In the genomic region with DNA sequence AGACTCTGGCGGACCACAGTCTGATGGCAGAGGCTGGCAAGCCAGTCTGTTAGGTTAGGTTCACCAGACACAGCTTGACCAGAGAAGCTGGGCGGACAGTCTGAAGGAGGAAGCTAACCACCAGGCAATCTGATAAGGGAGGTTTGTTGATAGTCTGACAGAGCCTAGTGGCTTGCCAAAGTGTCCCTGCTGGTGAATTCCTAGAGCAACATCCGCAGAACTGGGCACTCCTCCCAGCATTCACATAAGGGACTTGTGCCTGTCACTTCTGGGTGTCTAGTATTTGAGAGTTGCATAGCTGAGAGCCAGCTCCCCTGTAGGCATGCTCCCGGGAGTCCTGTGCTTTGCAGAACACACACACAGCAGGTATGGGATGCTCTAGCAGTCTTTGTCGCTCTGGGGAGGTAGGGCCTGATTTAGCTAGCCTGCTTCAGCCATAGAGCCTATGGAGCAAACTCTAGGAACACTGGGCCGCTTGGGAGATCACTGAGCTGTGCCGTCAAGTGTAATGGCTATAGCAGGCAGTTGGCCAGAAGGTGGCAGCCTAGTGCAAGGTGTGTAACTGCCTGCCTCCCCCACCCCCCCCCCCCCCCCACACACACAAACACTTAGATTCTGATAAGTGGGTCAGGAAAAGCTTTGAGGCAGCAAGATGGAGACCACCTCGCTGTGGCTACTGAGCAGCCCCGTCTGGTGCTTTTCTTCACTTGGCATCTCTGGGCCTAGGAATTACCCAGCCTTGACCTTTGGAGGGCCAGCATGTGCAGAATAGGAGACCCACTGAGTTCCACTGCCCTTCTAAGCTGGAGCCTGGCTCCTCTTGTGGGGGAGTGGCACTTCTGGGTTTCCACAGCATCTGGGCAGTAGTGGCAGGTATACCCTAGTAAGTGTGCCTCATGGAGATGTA, we compare ENCODE assay signal across 9 mouse cellular contexts. TPM values are rescaled to one million over a fixed set of nuclear protein-coding genes. Genes with fewer than 3 reads are reported as not detected.
A peak's percentile ranks its signal among the peaks of the same experiment; 100 is the strongest.
DNase-seq lines count a peak whose midpoint lies in the region; ATAC-seq and TF ChIP-seq lines count a peak whose summit lies in the region.
"Had no signal": no experiment of that assay in that cellular context is flagged by ENCODE, and none has a peak within 500 bp of the region (broad histone marks: within the 10 kb centered on the region; RNA-seq: fewer than 3 reads in every experiment).

No protein-coding gene starts in this region.

- H3K27ac ChIP-seq in gastrocnemius, adult 2 months, result 0 out of 2 replicates have a peak overlapping the region, but pooled peaks have one; percentile 38
- no peak overlapping the region for H3K27ac ChIP-seq in hindbrain, embryonic 12.5 days

- no peak overlapping the region for H3K4me2 ChIP-seq in hindbrain, embryonic 12.5 days (replicated peaks)

- no peak overlapping the region for H3K9ac ChIP-seq in hindbrain, embryonic 12.5 days

- 52% methylated on average over 9 of the region's 9 CpGs for WGBS in hindbrain, embryonic 12.5 days

- no peaks in the 10 kb centered on the region for H3K9me3 ChIP-seq in hindbrain, embryonic 12.5 days (replicated peaks)

- intact Hi-C loops in gastrocnemius, adult 2 months (cut with DNase I), result loop anchor here (1.0 to 10.0 kb wide), 2 partner anchors 29 to 83 kb away; no protein-coding TSS in a partner anchor
- intact Hi-C loops in gastrocnemius, postnatal 14 days (cut with DNase I; ENCODE audit: low total_unique reads), result no loop called here
- intact Hi-C loops in left cerebral cortex, postnatal 25 days (cut with DNase I), result loop anchor here (5.0 to 10.0 kb wide), 2 partner anchors 223 to 396 kb away; no protein-coding TSS in a partner anchor

- TF ChIP-seq CTCF in gastrocnemius, adult 2 months (IDR thresholded peaks at IDR 0.05), result peak; percentile 64

- H3K36me3 ChIP-seq in hindbrain, embryonic 12.5 days, result no peaks in the 10 kb centered on the region

- ATAC-seq in hindbrain, embryonic 12.5 days (ENCODE audit: low FRiP score), result no peak

- peak; percentile 75 for DNase-seq in gastrocnemius, adult 2 months
- no peak for DNase-seq in gastrocnemius, adult 8-10 months (ENCODE audit: low spot score in 2 of 2)
- peak; percentile 58 for DNase-seq in urinary bladder, postnatal 25 days (ENCODE audit: low spot score)
- DNase-seq in urinary bladder, postnatal 10 days (ENCODE audit: low spot score), result no peak
- DNase-seq in gastrocnemius, postnatal 14 days, result peak; percentile 59
- peak; percentile 47 to 57 for DNase-seq in left cerebral cortex, postnatal 25 days (ENCODE audit: low spot score in 2 of 2)
- DNase-seq in retina, postnatal 7 days (ENCODE audit: low read depth, low spot score), result peak; percentile 49

- H3K4me3 ChIP-seq in gastrocnemius, adult 2 months, result no peak overlapping the region
- no peak overlapping the region for H3K4me3 ChIP-seq in hindbrain, embryonic 12.5 days

- H3K4me1 ChIP-seq in hindbrain, embryonic 12.5 days, result peaks cover 11% of the 10 kb centered on the region; the same call in 1 of the 2 replicates

- H3K27me3 ChIP-seq in hindbrain, embryonic 12.5 days, result 0 out of 2 replicates have a peak, but pooled peaks cover 2% of the 10 kb centered on the region

RNA-seq across cellular contexts. Expression of a gene that starts 2.2 kb away (rescaled TPM):
- total RNA-seq in gastrocnemius, adult 2 months (2021), result 1 to 10 TPM; 3.0 to 4.3 TPM
- total RNA-seq in gastrocnemius, adult 8-10 months (2022), result 1 to 10 TPM; 1.1 to 3.5 (median 2.3) TPM
- total RNA-seq in gastrocnemius, postnatal 14 days (2021), result 1 to 10 TPM; 7.3 to 8.5 TPM
- total RNA-seq in left cerebral cortex, postnatal 25 days (2021), result 10 to 100 TPM; 11.6 to 13.2 TPM
- 17.9 and 19.4 TPM in 2 replicates for polyA plus RNA-seq in hindbrain, embryonic 12.5 days (2016; fragmentation: Nextera tagmentation; extraction: Ambion mirVana)

RNA-seq across cellular contexts. Expression of a gene that starts 48.2 kb away (rescaled TPM):
- under 1 TPM in 1 of 2 experiments, not detected in 1; 0.25 TPM for total RNA-seq in gastrocnemius, adult 2 months (2021)
- total RNA-seq in gastrocnemius, adult 8-10 months (2022), result under 1 TPM in 2 of 4 experiments, not detected in 2; 0.31 to 0.32 TPM
- total RNA-seq in gastrocnemius, postnatal 14 days (2021), result under 1 TPM in 1 of 2 experiments, not detected in 1; 0.29 TPM
- under 1 TPM in 1 of 2 experiments, not detected in 1; 0.23 TPM for total RNA-seq in left cerebral cortex, postnatal 25 days (2021)
- 2.5 and 2.9 TPM in 2 replicates for polyA plus RNA-seq in hindbrain, embryonic 12.5 days (2016; fragmentation: Nextera tagmentation; extraction: Ambion mirVana)
- total RNA-seq: hematopoietic stem cell, adult 5-6 weeks had no signal

Comparison
In these comparisons a context has a peak if more than half of its experiments do, and no peak if none do; other contexts are left out.
1. DNase-seq: peak in gastrocnemius, adult 2 months (single experiment), urinary bladder, postnatal 25 days (single experiment), gastrocnemius, postnatal 14 days (single experiment), left cerebral cortex, postnatal 25 days (2 of 2) and retina, postnatal 7 days (single experiment); none in gastrocnemius, adult 8-10 months (0 of 2) and urinary bladder, postnatal 10 days (single experiment).